Mouse (Mus musculus) CD8-positive naive resting alpha-beta T cell, adult 2 months (primary cell): ENCODE results near the gene Mast1.
A peak's percentile ranks its signal among the peaks of the same experiment; 100 is the strongest.

ENCODE experiments used
- DNase-seq, 2 experiments: peaks; one replicate each; pipeline ENCODE4 v3.0.0; 2022; ENCODE audit warnings: low read depth in 2 of 2, low spot score in 2 of 2

Mast1 gene

GRCm38 (mm10) chr8:84936962-84937546 lies at the start of gene Mast1:
Mast1 (minus strand) TSS chr8:84937359.
- DNase-seq, result peak; percentile 37 to 50

GRCm38 (mm10) chr8:84986379-84986945 lies 49.3 kb upstream of the Mast1 start:
- DNase-seq, result no peak

- peak; percentile 94 to 96 for DNase-seq
Observed at GRCm38 (mm10) chr8:84985684-84986378, 48.7 kb upstream of the Mast1 start.

- peak in 1 of 2 experiments; percentile 25 for DNase-seq
Observed at GRCm38 (mm10) chr8:84985049-84985683, 48.0 kb upstream of the Mast1 start.

GRCm38 (mm10) chr8:84984294-84985048 lies 47.3 kb upstream of the Mast1 start:
- no peak for DNase-seq

- no peak for DNase-seq
Observed at GRCm38 (mm10) chr8:84982499-84983011, 45.4 kb upstream of the Mast1 start.

- no peak for DNase-seq
Observed at GRCm38 (mm10) chr8:84981644-84982498, 44.7 kb upstream of the Mast1 start.

- DNase-seq, result no peak
Observed at GRCm38 (mm10) chr8:84980622-84981358, 43.6 kb upstream of the Mast1 start.

GRCm38 (mm10) chr8:84979599-84980421 lies 42.7 kb upstream of the Mast1 start:
- DNase-seq, result peak; percentile 88 to 92

- peak; percentile 94 to 96 for DNase-seq
Observed at GRCm38 (mm10) chr8:84978248-84978940, 41.2 kb upstream of the Mast1 start, which contains the start of gene Junb. Junb (minus strand) TSS chr8:84978718.

GRCm38 (mm10) chr8:84977435-84978247 lies 40.5 kb upstream of the Mast1 start:
- peak; percentile 70 to 75 for DNase-seq

GRCm38 (mm10) chr8:84976763-84977434 lies 39.7 kb upstream of the Mast1 start:
- peak in 1 of 2 experiments; percentile 29 for DNase-seq

GRCm38 (mm10) chr8:84976031-84976762 lies 39.0 kb upstream of the Mast1 start:
- peak; percentile 94 for DNase-seq

- peak; percentile 79 to 92 for DNase-seq
Observed at GRCm38 (mm10) chr8:84975434-84975833, 38.3 kb upstream of the Mast1 start.

GRCm38 (mm10) chr8:84974543-84975142 lies 37.5 kb upstream of the Mast1 start:
- no peak for DNase-seq
